Mouse (Mus musculus) MEL (cell line): ENCODE data around the gene Fermt3.
"Not testable (repeated sequence)": the region's sequence is repeated elsewhere in the genome, so short reads cannot be mapped to it uniquely, and the experiment has no call there.

Source experiments
- CTCF ChIP-seq, 3 experiments: IDR thresholded peaks in 2 of 3; conservative IDR thresholded peaks in 1 of 3; 2 replicates each; pipeline ENCODE4 v1.5.1; 2011 to 2012; ENCODE audit warnings: low read length in 3 of 3, low read depth in 2 of 3, mild to moderate bottlenecking in 2 of 3, improper control_type of control experiment in 1 of 3, inconsistent platforms in 1 of 3, mixed read lengths in 1 of 3, moderate library complexity in 1 of 3; ENCODE audit not compliant: control insufficient read depth in 1 of 3, insufficient read depth in 1 of 3, poor library complexity in 1 of 3, severe bottlenecking in 1 of 3
- ETS1 ChIP-seq: IDR thresholded peaks from 2 replicates; pipeline ENCODE4 v1.6.1; 2012; ENCODE audit warnings: low read depth, mild to moderate bottlenecking, inconsistent platforms, low read length, improper control_type of control experiment, moderate library complexity

DNA sequence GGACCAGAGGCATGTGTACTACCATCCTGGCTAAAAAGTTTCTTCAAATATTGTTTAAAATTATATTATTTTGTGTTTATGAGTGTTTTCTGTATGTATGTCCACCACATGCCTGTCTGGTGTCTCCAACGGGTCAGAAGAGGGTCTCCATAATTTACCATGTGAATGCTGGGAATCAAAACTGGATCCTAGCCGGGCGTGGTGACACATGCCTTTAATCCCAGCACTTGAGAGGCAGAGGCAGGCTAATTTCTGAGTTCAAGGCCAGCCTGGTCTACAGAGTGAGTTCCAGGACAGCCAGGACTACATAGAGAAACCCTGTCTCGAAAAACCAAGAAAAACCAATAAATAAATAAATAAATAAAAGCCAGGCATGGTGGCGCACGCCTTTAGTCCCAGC lies 28.1 kb downstream of the Fermt3 start:
- not testable (repeated sequence) for TF ChIP-seq CTCF (IDR thresholded peaks at IDR 0.05 in 2 of 3, conservative IDR thresholded peaks at IDR 0.05 in 1 of 3; ENCODE audit: control insufficient read depth in 1 of 3, insufficient read depth in 1 of 3, low read depth in 2 of 3, low read length in 3 of 3, poor library complexity in 1 of 3, severe bottlenecking in 1 of 3); ETS1
